Mouse (Mus musculus) stomach, embryonic 16.5 days (tissue): ENCODE measurements at regions not wholly inside any gene's neighbourhood (a gene's known extent, or its start where the extent isn't known, plus 50 kb on each side); places are given as distances from the start of the nearest gene placed in this dataset.

Source experiments
- ATAC-seq: fragments of 200-750 bp; cut with Nextera tagmentation; 2 replicates; pipeline ENCODE4 v1.8.0; 2017; ENCODE audit warnings: moderate number of reproducible peaks, moderate TSS enrichment; ENCODE audit not compliant: insufficient read depth, low FRiP score
- H3K27ac ChIP-seq: fragments of 300-500 bp; sonication (generic); 2 replicates; pipeline ENCODE4 v1.5.1; 2014; ENCODE audit warnings: low read length
- H3K27me3 ChIP-seq: fragments of 300-500 bp; sonication (generic); 2 replicates; pipeline ENCODE4 v1.6.1; 2014; ENCODE audit warnings: low read length, control low read depth, mixed read lengths; ENCODE audit not compliant: control insufficient read depth, insufficient read depth
- H3K36me3 ChIP-seq: fragments of 300-500 bp; sonication (generic); 2 replicates; pipeline ENCODE4 v1.6.1; 2014; ENCODE audit warnings: low read length; ENCODE audit not compliant: control insufficient read depth, insufficient read depth
- H3K4me1 ChIP-seq: fragments of 300-500 bp; sonication (generic); 2 replicates; pipeline ENCODE4 v1.6.1; 2014; ENCODE audit warnings: low read length, control low read depth, mixed read lengths; ENCODE audit not compliant: control insufficient read depth, insufficient read depth
- H3K4me2 ChIP-seq: fragments of 300-500 bp; sonication (generic); 2 replicates; pipeline ENCODE4 v1.6.1; 2014; ENCODE audit warnings: low read depth, low read length, mixed read lengths
- H3K4me3 ChIP-seq: fragments of 300-500 bp; sonication (generic); replicated peaks from 2 replicates; pipeline ENCODE4 v1.5.1; 2014; ENCODE audit warnings: mild to moderate bottlenecking, low read length
- H3K9ac ChIP-seq: fragments of 300-500 bp; sonication (generic); 2 replicates; pipeline ENCODE4 v1.6.1; 2014; ENCODE audit warnings: low read length
- H3K9me3 ChIP-seq: fragments of 300-500 bp; sonication (generic); replicated peaks from 2 replicates; pipeline ENCODE4 v1.6.1; 2016; ENCODE audit warnings: low read length, control low read depth; ENCODE audit not compliant: control insufficient read depth
- WGBS: fragments of 180-500 bp; shearing (Covaris S2); extraction: QIAGEN DNeasy Blood & Tissue Kit; methylation state at CpG from one replicate; pipeline ENCODE4 v1.1.7; 2014; 5-methylcytosine and 5-hydroxymethylcytosine counted together

DNA sequence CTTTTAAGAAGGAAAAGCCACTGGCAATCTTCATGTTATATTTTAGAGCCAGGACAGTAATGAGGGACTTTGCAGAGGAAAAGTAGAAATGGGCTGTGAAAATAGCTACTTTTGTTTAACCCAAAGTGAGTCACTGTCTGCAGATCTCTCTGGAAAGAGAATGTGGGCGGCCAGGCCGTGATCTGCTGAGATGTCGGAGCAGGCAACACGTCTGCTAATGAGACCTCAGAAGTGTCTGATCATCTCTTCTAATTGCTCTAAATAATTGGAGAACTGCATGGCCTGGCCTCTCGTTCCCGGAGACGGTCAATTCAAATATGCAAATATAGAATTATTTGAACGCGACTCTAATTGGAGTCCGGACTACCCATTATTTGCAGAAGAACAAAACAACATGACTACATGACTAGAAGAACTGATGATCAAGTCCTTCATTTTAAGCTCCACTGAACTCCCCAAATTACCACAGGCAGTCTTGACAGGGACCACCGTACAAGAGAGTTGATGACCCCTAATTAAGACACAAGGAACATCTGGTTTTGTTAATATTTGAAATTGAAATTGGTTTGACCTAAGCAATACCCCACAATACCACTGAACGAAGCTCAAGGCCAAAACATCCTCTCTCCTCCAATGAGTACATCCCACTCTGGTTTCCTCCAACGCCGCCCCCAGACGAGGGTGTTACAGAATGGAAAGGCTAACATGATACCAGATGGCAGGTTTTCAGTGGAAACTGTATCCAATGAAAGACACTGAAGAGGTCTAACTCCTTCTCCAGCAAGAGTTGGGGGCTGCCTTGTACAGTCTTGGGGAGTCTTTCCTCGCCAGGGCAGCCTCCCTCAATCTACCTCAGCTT is 290.4 kb upstream of the Runx1 start:
- no peak overlapping the region for H3K4me3 ChIP-seq
- no peaks in the 10 kb centered on the region for H3K9me3 ChIP-seq
- no peaks in the 10 kb centered on the region for H3K27me3 ChIP-seq
- no peaks in the 10 kb centered on the region for H3K36me3 ChIP-seq
- H3K4me1 ChIP-seq = no peaks in the 10 kb centered on the region
- no peak overlapping the region for H3K27ac ChIP-seq
- no peak overlapping the region for H3K4me2 ChIP-seq
- ATAC-seq = no peak
- no peak overlapping the region for H3K9ac ChIP-seq
- WGBS = 88% methylated on average over 16 of the region's 16 CpGs

DNA sequence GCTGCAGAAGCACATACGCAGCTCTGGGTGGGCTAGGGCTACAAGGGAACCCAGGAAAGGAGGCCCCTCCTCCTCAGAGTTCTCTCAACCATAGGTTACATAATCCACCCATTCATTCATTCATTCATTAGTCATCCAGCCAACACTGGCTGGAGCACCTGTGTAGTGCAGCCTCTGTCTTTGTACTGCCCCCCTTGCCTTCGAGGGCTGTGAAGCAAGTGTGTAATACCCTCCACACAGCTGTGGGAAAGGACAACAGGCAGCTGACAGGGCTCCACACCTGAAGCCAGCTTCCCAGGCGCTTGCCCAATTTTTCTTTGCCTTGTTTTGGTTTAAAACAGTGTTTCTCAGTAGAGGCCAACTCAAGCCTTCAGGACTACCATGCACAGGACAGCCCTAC is 285.0 kb upstream of the Runx1 start:
- no peak overlapping the region for H3K9ac ChIP-seq
- 75% methylated on average over 3 of the region's 3 CpGs for whole genome bisulfite sequencing
- H3K4me2 ChIP-seq = no peak overlapping the region
- no peak overlapping the region for H3K4me3 ChIP-seq
- no peaks in the 10 kb centered on the region for H3K9me3 ChIP-seq
- no peak for ATAC-seq
- H3K36me3 ChIP-seq = no peaks in the 10 kb centered on the region
- no peaks in the 10 kb centered on the region for H3K27me3 ChIP-seq
- no peak overlapping the region for H3K27ac ChIP-seq
- H3K4me1 ChIP-seq = no peaks in the 10 kb centered on the region; the same call in 1 of the 2 replicates

DNA sequence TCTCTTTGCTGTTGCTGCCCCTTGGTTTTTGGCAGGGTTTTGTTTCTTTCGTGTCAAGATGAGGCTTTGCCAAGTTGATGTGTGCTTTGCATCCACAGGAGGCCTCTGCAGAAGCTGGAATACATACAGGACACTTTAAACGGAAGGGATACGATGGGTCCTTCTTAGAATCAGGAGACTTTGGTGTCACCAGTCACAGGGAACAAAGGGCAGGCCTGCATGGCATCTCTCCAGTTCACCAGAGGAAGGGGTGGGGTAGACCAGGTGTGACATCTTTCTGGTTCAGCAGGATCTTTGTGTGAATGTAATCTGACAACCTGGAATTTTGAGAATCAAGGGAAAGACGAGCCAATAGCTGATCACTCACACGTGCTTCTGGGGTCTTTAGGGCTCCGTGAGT is 284.5 kb upstream of the Runx1 start:
- no peaks in the 10 kb centered on the region for H3K36me3 ChIP-seq
- ATAC-seq = no peak
- H3K9me3 ChIP-seq = no peaks in the 10 kb centered on the region
- no peak overlapping the region for H3K27ac ChIP-seq
- WGBS = 64% methylated on average over 6 of the region's 6 CpGs
- no peak overlapping the region for H3K9ac ChIP-seq
- no peaks in the 10 kb centered on the region for H3K27me3 ChIP-seq
- H3K4me2 ChIP-seq = no peak overlapping the region
- no peaks in the 10 kb centered on the region; the same call in 1 of the 2 replicates for H3K4me1 ChIP-seq
- no peak overlapping the region for H3K4me3 ChIP-seq

DNA sequence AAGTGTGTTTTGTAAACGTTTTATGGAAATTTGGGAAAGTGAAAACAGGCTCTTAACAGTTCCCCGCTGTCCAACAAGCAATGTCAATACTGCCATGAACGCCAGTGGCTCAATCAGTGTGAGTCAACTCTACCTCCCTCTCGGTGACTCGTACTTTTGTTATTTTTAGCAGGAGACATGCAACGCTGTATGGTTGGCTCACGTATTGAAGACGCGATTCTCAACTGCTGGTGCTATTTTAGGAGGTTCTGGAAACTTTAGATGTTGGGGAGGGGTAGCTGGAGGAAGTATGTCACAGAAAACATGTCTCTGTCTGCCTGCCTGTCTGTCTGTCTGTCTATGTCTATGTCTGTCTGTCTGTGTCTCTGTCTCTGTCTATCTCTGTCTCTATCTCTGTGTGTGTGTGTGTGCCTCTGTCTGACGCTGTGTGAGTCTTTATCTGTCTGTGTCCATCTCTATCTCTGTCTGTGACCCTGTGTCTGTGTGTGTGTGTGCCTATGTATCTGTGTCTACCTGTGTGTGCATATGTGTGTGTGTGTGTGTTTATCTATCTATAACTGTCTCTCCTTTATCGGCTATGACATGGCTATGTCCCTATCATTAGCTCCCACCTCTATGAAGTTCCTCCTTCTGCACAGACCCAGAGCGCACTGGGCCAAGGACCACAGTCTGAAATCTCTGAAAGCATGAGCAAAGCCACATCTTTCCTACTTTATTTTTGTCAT is 283.9 kb upstream of the Runx1 start:
- Histone ChIP-seq H3K27ac (no peak overlapping the region), H3K9ac (no peak overlapping the region), H3K27me3 (no peaks in the 10 kb centered on the region), H3K4me3 (no peak overlapping the region), H3K9me3 (no peaks in the 10 kb centered on the region), H3K4me1 (no peaks in the 10 kb centered on the region; the same call in 1 of the 2 replicates), H3K4me2 (no peak overlapping the region), H3K36me3 (no peaks in the 10 kb centered on the region)
- WGBS = 60% methylated on average over 12 of the region's 12 CpGs
- no peak for ATAC-seq

- H3K4me2 ChIP-seq = no peak overlapping the region
- ATAC-seq = no peak
- no peaks in the 10 kb centered on the region for H3K27me3 ChIP-seq
- no peaks in the 10 kb centered on the region for H3K36me3 ChIP-seq
- 73% methylated on average over 5 of the region's 5 CpGs for WGBS
- no peaks in the 10 kb centered on the region; the same call in 1 of the 2 replicates for H3K4me1 ChIP-seq
- no peak overlapping the region for H3K4me3 ChIP-seq
- H3K27ac ChIP-seq = no peak overlapping the region
- H3K9me3 ChIP-seq = no peaks in the 10 kb centered on the region
- H3K9ac ChIP-seq = no peak overlapping the region
These were observed 281.5 kb upstream of the Runx1 start for GRCm38 (mm10) chr16:93107524-93107845.

- H3K4me2 ChIP-seq = no peak overlapping the region
- H3K9me3 ChIP-seq = no peaks in the 10 kb centered on the region
- no peak for ATAC-seq
- H3K4me1 ChIP-seq = peaks cover 4% of the 10 kb centered on the region
- H3K27me3 ChIP-seq = no peaks in the 10 kb centered on the region
- 70% methylated on average over 13 of the region's 13 CpGs for WGBS
- H3K9ac ChIP-seq = no peak overlapping the region
- H3K27ac ChIP-seq = no peak overlapping the region
- H3K4me3 ChIP-seq = no peak overlapping the region
- H3K36me3 ChIP-seq = no peaks in the 10 kb centered on the region
These were observed 281.0 kb upstream of the Runx1 start for GRCm38 (mm10) chr16:93106811-93107523.

DNA sequence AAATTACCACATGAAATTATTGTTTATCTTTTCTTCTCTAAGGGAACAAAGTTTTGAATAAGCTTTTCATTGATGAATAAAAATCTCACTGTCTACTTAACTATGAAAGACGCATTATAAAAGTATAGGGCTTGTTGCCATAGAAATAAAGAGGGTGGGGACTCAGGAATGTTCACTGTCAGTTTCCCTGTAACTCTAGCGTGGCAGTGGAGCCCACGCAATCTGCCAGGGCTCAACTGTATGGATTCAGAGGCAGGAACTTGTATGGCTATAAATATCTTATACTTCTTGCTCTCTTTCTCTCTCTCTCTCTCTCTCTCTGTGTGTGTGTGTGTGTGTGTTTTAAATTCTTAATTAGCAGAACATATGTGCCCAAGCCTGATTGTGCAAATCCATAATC is 276.2 kb upstream of the Runx1 start:
- Histone ChIP-seq H3K36me3 (no peaks in the 10 kb centered on the region), H3K4me2 (no peak overlapping the region), H3K27ac (no peak overlapping the region), H3K4me1 (peaks cover 4% of the 10 kb centered on the region; the same call in 1 of the 2 replicates), H3K9me3 (no peaks in the 10 kb centered on the region), H3K4me3 (no peak overlapping the region), H3K9ac (no peak overlapping the region), H3K27me3 (no peaks in the 10 kb centered on the region)
- 32% methylated on average over 3 of the region's 3 CpGs for WGBS
- ATAC-seq = no peak

DNA sequence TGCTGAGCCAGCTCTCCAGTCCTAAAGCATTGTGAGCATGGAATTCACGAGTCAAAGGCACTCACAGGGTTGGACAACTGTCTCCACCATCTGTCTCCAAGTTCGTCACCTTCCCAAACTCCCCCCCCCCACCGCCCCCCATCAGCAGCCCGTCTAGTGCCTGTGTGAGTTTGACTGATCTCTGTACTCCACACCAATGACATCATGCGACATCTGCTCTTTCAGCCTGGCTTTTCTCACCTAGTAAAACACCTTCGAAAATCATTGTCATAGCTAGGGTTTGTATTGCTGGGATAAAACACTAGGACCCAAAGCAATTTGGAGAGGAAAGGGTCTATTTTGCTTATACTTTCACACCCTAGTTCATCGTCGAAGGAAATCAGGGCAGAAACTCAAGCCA is 272.1 kb upstream of the Runx1 start:
- Histone ChIP-seq H3K4me2 (no peak overlapping the region), H3K27me3 (no peaks in the 10 kb centered on the region), H3K27ac (no peak overlapping the region), H3K36me3 (no peaks in the 10 kb centered on the region), H3K4me3 (no peak overlapping the region), H3K4me1 (peaks cover 4% of the 10 kb centered on the region; the same call in 1 of the 2 replicates), H3K9ac (no peak overlapping the region), H3K9me3 (no peaks in the 10 kb centered on the region)
- no peak for ATAC-seq
- 57% methylated on average over 8 of the region's 8 CpGs for WGBS

- 77% methylated on average over 5 of the region's 5 CpGs for WGBS
- no peak for ATAC-seq
- Histone ChIP-seq H3K4me2 (no peak overlapping the region), H3K9ac (no peak overlapping the region), H3K9me3 (no peaks in the 10 kb centered on the region), H3K36me3 (no peaks in the 10 kb centered on the region), H3K27ac (no peak overlapping the region), H3K4me1 (peaks cover 4% of the 10 kb centered on the region; the same call in 1 of the 2 replicates), H3K4me3 (no peak overlapping the region), H3K27me3 (no peaks in the 10 kb centered on the region)
These were observed 270.2 kb upstream of the Runx1 start for GRCm38 (mm10) chr16:93096175-93096574.
